Mouse (Mus musculus): Measurements from ENCODE around the gene Olfr707. TPM values are rescaled to one million over a fixed set of nuclear protein-coding genes. Genes with fewer than 3 reads are reported as not detected.
"Not testable (repeated sequence)": the region's sequence is repeated elsewhere in the genome, so short reads cannot be mapped to it uniquely, and the experiment has no call there.

The Olfr707 gene
- not detected in 2 replicates for polyA plus RNA-seq (2015; fragmentation: Nextera tagmentation; extraction: Ambion mirVana)

DNA sequence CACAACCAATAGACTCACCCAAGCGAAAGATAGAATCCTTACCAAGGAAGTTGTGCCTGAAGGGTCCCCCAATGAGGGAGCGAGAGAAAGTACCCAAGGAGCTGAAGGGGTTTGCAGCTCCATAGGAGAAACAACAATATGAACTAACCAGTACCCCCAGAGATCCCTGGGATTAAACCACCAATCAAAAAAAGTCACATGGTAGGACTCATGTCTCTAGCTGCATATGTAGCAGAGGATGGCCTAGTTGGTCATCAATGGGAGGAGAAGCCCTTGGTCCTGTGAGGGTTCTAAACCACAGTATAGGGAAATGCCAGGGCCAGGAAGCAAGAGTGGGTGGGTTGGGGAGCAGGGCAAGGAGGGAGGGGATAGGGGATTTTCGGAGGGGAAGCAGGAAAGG is at the start of gene Olfr707:
Olfr707 (minus strand) TSS at position 101 of the 400 bp plus-strand sequence.
- H3K4me2 ChIP-seq (ENCODE audit: low read length); DNase-seq (ENCODE audit: low spot score); H3K27ac ChIP-seq; H3K9me3 ChIP-seq (replicated peaks; ENCODE audit: low read length); H3K9ac ChIP-seq (ENCODE audit: low read depth, low read length); ATAC-seq (replicated peaks; ENCODE audit: low FRiP score, low read depth); H3K27me3 ChIP-seq (ENCODE audit: insufficient read depth, low read length); H3K36me3 ChIP-seq (ENCODE audit: insufficient read depth, low read length); H3K4me3 ChIP-seq (replicated peaks; ENCODE audit: low read depth, low read length); H3K4me1 ChIP-seq (replicated peaks; ENCODE audit: insufficient read depth, low read length): not testable (repeated sequence)
- 87% methylated on average over 3 of the region's 3 CpGs for WGBS

DNA sequence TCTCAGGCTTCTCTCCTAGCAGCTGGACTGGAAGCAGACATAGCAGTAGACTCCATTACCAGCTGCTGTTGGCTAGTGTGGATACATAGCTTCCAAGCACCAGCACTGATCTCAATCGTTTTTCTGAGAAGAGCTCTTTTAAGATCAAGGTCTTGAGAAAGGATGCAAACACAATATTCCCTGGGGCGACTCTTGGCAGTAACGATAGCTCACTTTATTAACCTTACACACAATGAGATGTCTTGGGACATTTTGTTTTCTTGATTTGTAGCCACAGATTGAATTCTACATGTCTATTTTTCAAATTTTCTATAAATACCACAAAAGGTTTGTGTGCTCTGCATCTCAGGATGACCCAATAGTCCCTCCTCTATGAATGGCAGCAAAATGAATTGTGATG is 47.2 kb upstream of the Olfr707 start, which contains the start of gene Olfr710:
Olfr710 (minus strand) TSS at position 101 of the 400 bp plus-strand sequence.
- Histone ChIP-seq H3K4me2 (ENCODE audit: low read length) (no peak within 1 kb of the TSS), H3K9ac (ENCODE audit: low read depth, low read length) (no peak within 1 kb of the TSS), H3K4me1 (replicated peaks; ENCODE audit: insufficient read depth, low read length) (no peaks in the 10 kb centered on the region), H3K4me3 (replicated peaks; ENCODE audit: low read depth, low read length) (no peak within 1 kb of the TSS), H3K36me3 (ENCODE audit: insufficient read depth, low read length) (no peaks in the 10 kb centered on the region), H3K9me3 (replicated peaks; ENCODE audit: low read length) (no peaks in the 10 kb centered on the region), H3K27me3 (ENCODE audit: insufficient read depth, low read length) (no peaks in the 10 kb centered on the region), H3K27ac (no peak within 1 kb of the TSS)
- ATAC-seq (replicated peaks; ENCODE audit: low FRiP score, low read depth) (no peak), DNase-seq (ENCODE audit: low spot score) (no peak)
- no peak for TF ChIP-seq CTCF (IDR thresholded peaks at IDR 0.05; ENCODE audit: low read depth)
- 72% methylated on average over 3 of the region's 3 CpGs for WGBS

GRCm38 (mm10) chr7:106932119-106932518 is 31.1 kb upstream of the Olfr707 start, which contains the start of gene Olfr709-ps1:
Gene Olfr709-ps1, minus strand, starts transcription at chr7:106932219.
- no peak for TF ChIP-seq CTCF (IDR thresholded peaks at IDR 0.05; ENCODE audit: low read depth)
- no peak within 1 kb of the TSS for H3K27ac ChIP-seq
- H3K9me3 ChIP-seq (replicated peaks; ENCODE audit: low read length): no peaks in the 10 kb centered on the region
- no peaks in the 10 kb centered on the region for H3K27me3 ChIP-seq (ENCODE audit: insufficient read depth, low read length)
- no peak within 1 kb of the TSS for H3K9ac ChIP-seq (ENCODE audit: low read depth, low read length)
- ATAC-seq (replicated peaks; ENCODE audit: low FRiP score, low read depth) (no peak), DNase-seq (ENCODE audit: low spot score) (no peak)
- H3K4me1 ChIP-seq (replicated peaks; ENCODE audit: insufficient read depth, low read length): no peaks in the 10 kb centered on the region
- no peak within 1 kb of the TSS for H3K4me3 ChIP-seq (replicated peaks; ENCODE audit: low read depth, low read length)
- no peak within 1 kb of the TSS for H3K4me2 ChIP-seq (ENCODE audit: low read length)
- H3K36me3 ChIP-seq (ENCODE audit: insufficient read depth, low read length): no peaks in the 10 kb centered on the region

- H3K4me3 ChIP-seq (replicated peaks; ENCODE audit: low read depth, low read length); ATAC-seq (replicated peaks; ENCODE audit: low FRiP score, low read depth); H3K27me3 ChIP-seq (ENCODE audit: insufficient read depth, low read length); H3K4me1 ChIP-seq (replicated peaks; ENCODE audit: insufficient read depth, low read length); H3K9ac ChIP-seq (ENCODE audit: low read depth, low read length); H3K9me3 ChIP-seq (replicated peaks; ENCODE audit: low read length); H3K36me3 ChIP-seq (ENCODE audit: insufficient read depth, low read length); H3K4me2 ChIP-seq (ENCODE audit: low read length); DNase-seq (ENCODE audit: low spot score); H3K27ac ChIP-seq: not testable (repeated sequence)
- 93% methylated on average over 2 of the region's 7 CpGs for WGBS
These were observed 19.9 kb upstream of the Olfr707 start for GRCm38 (mm10) chr7:106920961-106921360.

DNA sequence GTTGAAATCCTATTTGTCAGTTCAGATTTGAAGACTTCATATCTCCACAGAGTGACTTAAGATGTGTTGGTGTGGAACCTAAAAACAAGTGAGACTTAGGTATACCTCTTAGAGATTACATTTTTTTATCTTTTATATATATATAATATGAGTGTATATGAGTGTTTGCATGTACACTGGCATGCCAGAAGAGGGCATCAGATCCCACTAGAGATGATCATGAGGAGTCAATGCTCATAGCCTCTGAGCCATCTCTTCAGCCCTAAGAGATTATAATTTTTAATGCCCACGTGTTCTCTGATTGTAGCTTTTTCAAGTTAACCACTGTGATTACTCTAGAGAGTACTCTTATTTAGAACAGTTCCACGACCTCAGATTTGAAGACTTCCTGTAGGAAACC is 6.6 kb upstream of the Olfr707 start, which contains the start of gene Olfr1532-ps1:
Olfr1532-ps1 (plus strand) TSS at position 326 of the 400 bp plus-strand sequence.
- WGBS: 74% methylated on average over 2 of the region's 2 CpGs
- no peak for DNase-seq (ENCODE audit: low spot score)

GRCm38 (mm10) chr7:106888062-106888461 is 13.0 kb downstream of the Olfr707 start, which contains the start of gene Olfr706:
Gene Olfr706, minus strand, starts transcription at chr7:106888162.
- H3K4me2 ChIP-seq (ENCODE audit: low read length): no peak within 1 kb of the TSS
- DNase-seq (ENCODE audit: low spot score): no peak
- H3K36me3 ChIP-seq (ENCODE audit: insufficient read depth, low read length): no peaks in the 10 kb centered on the region
- no peak within 1 kb of the TSS for H3K9ac ChIP-seq (ENCODE audit: low read depth, low read length)
- H3K4me3 ChIP-seq (replicated peaks; ENCODE audit: low read depth, low read length): no peak within 1 kb of the TSS
- H3K27ac ChIP-seq: no peak within 1 kb of the TSS
- ATAC-seq (replicated peaks; ENCODE audit: low FRiP score, low read depth): no peak
- TF ChIP-seq CTCF (IDR thresholded peaks at IDR 0.05; ENCODE audit: low read depth): no peak
- no peaks in the 10 kb centered on the region for H3K9me3 ChIP-seq (replicated peaks; ENCODE audit: low read length)
- H3K27me3 ChIP-seq (ENCODE audit: insufficient read depth, low read length): no peaks in the 10 kb centered on the region
- H3K4me1 ChIP-seq (replicated peaks; ENCODE audit: insufficient read depth, low read length): no peaks in the 10 kb centered on the region
- 83% methylated on average over 2 of the region's 2 CpGs for WGBS

More for the DNA sequence above, 6.6 kb upstream of the Olfr707 start, which contains the start of gene Olfr1532-ps1:
- Histone ChIP-seq H3K36me3 (ENCODE audit: insufficient read depth, low read length) (no peaks in the 10 kb centered on the region), H3K4me2 (ENCODE audit: low read length) (no peak within 1 kb of the TSS), H3K4me3 (replicated peaks; ENCODE audit: low read depth, low read length) (no peak within 1 kb of the TSS), H3K9me3 (replicated peaks; ENCODE audit: low read length) (no peaks in the 10 kb centered on the region), H3K4me1 (replicated peaks; ENCODE audit: insufficient read depth, low read length) (no peaks in the 10 kb centered on the region), H3K27me3 (ENCODE audit: insufficient read depth, low read length) (no peaks in the 10 kb centered on the region), H3K9ac (ENCODE audit: low read depth, low read length) (no peak within 1 kb of the TSS), H3K27ac (no peak within 1 kb of the TSS)
- ATAC-seq (replicated peaks; ENCODE audit: low FRiP score, low read depth): no peak
- no peak for TF ChIP-seq CTCF (IDR thresholded peaks at IDR 0.05; ENCODE audit: low read depth)

GRCm38 (mm10) chr7:106876791-106877190 is 24.2 kb downstream of the Olfr707 start, which contains the start of gene Olfr705:
Gene Olfr705, minus strand, starts transcription at chr7:106876891.
- no peak for DNase-seq (ENCODE audit: low spot score)
- 76% methylated on average over 3 of the region's 3 CpGs for WGBS
- Histone ChIP-seq H3K4me1 (replicated peaks; ENCODE audit: insufficient read depth, low read length) (no peaks in the 10 kb centered on the region), H3K9me3 (replicated peaks; ENCODE audit: low read length) (no peaks in the 10 kb centered on the region), H3K27ac (no peak within 1 kb of the TSS), H3K27me3 (ENCODE audit: insufficient read depth, low read length) (no peaks in the 10 kb centered on the region), H3K4me2 (ENCODE audit: low read length) (no peak within 1 kb of the TSS), H3K36me3 (ENCODE audit: insufficient read depth, low read length) (no peaks in the 10 kb centered on the region), H3K9ac (ENCODE audit: low read depth, low read length) (no peak within 1 kb of the TSS), H3K4me3 (replicated peaks; ENCODE audit: low read depth, low read length) (no peak within 1 kb of the TSS)
- no peak for ATAC-seq (replicated peaks; ENCODE audit: low FRiP score, low read depth)
- no peak for TF ChIP-seq CTCF (IDR thresholded peaks at IDR 0.05; ENCODE audit: low read depth)
